Mouse (Mus musculus): ENCODE data around the gene Ascc1. TPM values are rescaled to one million over a fixed set of nuclear protein-coding genes. Genes with fewer than 3 reads are reported as not detected.
"Not testable (repeated sequence)": the region's sequence is repeated elsewhere in the genome, so short reads cannot be mapped to it uniquely, and the experiment has no call there.

The Ascc1 gene
- total RNA-seq, 2 experiments from 2014 or later, result 18.4 to 19.1 TPM

- no peak for DNase-seq (ENCODE audit: low spot score in 2 of 2)
Measured at GRCm38 (mm10) chr10:60109989-60110388, 107.4 kb downstream of the Ascc1 start.

- no peak for DNase-seq (ENCODE audit: low spot score in 2 of 2)
Measured at GRCm38 (mm10) chr10:60110908-60111475, 108.4 kb downstream of the Ascc1 start.

- no peak for DNase-seq (ENCODE audit: low spot score in 2 of 2)
Measured at GRCm38 (mm10) chr10:60113965-60114690, 111.5 kb downstream of the Ascc1 start.

DNA sequence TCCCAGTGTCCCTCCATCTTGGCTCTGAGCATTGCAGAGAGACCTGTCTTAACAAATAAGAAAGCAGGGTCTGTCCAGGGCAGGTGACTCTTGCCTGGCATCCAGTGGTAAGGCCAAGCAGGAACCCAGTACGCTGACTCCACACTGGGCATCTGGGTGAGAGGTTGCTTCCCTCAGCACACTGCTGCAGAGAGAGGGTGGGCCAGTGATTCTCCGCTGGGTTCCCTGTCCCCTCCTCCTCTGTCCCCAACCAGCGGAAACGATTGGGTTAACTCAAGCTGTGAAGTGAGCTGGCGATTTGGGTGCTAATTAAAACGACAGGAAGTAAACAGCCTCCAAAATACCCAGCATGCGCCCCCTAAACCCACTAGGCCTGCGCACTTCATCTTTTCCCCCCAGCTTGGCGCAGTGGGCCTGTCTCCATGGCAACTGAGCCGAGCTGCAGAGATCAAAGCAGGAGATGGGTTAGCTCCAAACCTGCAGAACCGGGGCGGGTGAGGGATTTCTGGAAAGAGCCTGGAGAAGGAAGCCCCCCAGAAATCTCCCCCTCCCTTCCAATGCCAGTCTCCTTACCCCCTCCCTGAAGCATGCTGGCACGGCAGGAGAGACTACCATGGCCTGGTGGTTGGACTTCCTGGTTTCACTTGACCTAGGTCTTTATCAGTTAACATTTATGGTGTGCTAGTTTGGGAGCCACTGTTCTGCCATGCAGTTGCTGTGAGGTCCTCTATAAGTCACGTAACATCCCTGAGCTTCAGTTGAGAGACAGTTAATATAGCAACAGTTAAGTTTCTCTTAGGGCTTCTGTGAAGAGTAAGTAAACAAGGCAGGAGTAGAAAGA lies 113.0 kb downstream of the Ascc1 start:
- DNase-seq (ENCODE audit: low spot score in 2 of 2), result peak; percentile 86 to 95

DNA sequence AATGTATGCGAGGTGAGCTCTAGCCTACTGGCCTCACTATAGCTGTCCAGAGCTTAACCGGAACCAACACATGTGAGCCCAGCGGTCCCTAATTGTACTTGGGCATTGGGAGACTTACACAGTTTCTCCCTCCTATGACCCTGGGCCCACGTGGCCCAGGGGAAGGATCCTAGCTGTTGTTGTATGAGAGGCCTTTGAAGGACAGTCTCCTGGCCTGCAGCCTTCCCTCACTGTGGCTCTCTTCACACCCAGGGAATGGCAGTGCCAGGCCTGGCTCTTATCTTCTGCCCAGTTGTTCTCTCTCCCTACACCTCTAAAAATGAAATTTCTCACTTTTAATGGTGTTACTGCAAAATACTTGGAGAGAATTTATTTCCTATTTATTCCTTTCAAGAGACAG lies 114.4 kb downstream of the Ascc1 start:
- DNase-seq (ENCODE audit: low spot score in 2 of 2), result no peak

DNA sequence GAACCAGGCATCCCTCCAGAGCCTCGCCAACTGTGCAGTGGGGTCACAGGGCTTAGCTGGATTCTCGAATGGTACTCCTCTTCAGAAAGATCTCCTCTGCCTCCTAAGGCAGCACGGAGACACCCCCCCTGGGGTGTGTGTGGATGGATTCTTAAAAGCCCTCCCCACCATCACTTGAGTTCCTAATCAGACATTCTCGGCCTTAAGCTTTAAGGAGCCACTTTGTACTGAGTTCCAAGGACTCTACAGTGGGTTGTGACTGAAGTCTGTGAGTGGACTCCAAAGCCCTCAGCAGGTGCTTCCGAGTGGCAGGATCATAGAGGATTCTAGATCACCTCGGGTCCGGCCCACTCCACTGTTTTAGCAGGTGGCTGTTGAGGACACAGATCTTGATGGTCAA lies 115.9 kb downstream of the Ascc1 start:
- no peak for DNase-seq (ENCODE audit: low spot score in 2 of 2)

DNA sequence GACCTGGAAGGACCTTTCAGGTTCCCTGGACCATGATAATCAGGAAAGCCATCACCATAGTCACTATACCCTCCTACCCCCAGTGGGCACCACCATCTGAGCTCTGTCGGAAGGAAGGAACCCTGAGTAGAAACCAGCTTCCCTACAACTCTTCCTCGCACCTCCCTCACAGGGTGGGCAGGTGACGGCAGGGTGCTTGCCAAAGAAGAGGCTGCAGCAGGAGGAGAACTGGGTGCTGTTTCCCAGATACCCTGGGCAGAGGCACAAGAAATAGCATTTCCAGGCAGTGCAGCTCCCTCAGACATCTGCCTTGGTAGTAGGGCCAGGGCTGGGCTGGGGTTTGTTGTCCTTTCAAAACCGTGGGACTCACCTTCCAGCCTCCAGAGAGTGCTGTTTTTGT lies 118.0 kb downstream of the Ascc1 start:
- DNase-seq (ENCODE audit: low spot score in 2 of 2), result no peak

- DNase-seq (ENCODE audit: low spot score in 2 of 2), result no peak
Measured at GRCm38 (mm10) chr10:60124078-60124477, 121.5 kb downstream of the Ascc1 start.

- no peak for DNase-seq (ENCODE audit: low spot score in 2 of 2)
Measured at GRCm38 (mm10) chr10:60125529-60126327, 123.1 kb downstream of the Ascc1 start.

DNA sequence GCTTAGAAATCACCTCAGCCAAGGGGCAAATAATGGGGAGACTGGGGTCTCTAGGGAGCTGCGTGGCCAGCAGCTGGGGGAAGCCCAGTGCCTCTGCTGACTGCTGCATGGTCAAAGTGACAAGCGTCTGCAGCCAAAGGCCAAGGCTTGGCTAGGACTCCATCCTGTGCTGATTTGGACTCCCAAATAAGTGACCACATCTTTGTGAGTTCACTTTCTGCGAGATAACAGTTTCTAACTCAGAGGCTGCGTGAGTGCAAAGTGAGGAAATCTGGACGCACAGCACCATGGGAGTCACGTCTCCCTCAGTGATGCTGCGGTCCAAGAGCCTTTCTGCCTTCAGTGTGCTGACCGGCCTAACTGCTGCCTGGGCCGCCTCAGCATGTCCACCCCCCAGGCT lies 125.7 kb downstream of the Ascc1 start:
- no peak for DNase-seq (ENCODE audit: low spot score in 2 of 2)

- no peak for DNase-seq (ENCODE audit: low spot score in 2 of 2)
Measured at GRCm38 (mm10) chr10:60130504-60130903, 127.9 kb downstream of the Ascc1 start.

DNA sequence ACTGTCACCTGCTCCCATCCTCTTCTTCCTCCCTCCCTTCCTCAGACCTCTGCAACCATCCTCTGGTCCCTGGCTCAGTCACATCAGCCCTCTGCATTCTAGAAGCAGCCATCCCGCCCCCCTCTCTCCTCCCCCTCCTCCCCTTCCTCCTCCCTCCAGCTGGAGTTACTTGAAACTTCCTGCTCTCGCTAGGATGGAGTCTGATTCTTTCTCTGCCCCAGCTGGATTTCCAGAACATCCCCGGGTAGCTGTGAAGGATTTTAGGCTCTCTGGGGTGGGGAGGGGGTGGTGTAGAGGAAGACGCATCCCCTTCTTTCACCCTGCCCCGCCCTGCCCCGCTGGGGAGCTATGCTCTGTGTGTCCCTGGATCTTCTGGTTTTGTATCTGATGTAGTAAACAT lies 130.9 kb downstream of the Ascc1 start:
- DNase-seq (ENCODE audit: low spot score in 2 of 2), result no peak

GRCm38 (mm10) chr10:60134201-60134600 lies 131.6 kb downstream of the Ascc1 start:
- DNase-seq (ENCODE audit: low spot score in 2 of 2), result no peak

- DNase-seq (ENCODE audit: low spot score in 2 of 2), result not testable (repeated sequence)
Measured at GRCm38 (mm10) chr10:60136010-60136409, 133.4 kb downstream of the Ascc1 start.

GRCm38 (mm10) chr10:60136935-60137334 lies 134.3 kb downstream of the Ascc1 start:
- DNase-seq (ENCODE audit: low spot score in 2 of 2), result no peak

DNA sequence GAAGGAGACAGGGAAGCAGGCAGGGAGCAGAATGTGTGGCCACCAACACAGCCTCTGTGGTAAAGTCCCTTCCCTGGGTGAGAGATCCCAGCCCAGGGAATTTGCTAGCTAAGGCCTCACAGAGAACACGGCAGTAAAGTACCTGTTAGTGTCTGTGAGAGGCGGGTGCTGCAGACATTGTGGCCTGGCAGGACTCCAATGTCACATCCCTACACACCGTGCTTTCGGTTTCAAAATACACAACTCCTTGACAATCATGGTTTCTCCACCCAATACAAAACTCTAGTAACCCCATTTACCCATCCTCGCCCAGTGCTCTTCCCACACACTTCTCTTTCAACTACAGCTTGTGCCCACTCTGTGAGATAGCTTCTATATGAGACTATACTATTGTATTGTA lies 136.1 kb downstream of the Ascc1 start:
- DNase-seq (ENCODE audit: low spot score in 2 of 2), result no peak

GRCm38 (mm10) chr10:60140751-60141150 lies 138.1 kb downstream of the Ascc1 start:
- DNase-seq (ENCODE audit: low spot score in 2 of 2), result no peak

- no peak for DNase-seq (ENCODE audit: low spot score in 2 of 2)
Measured at GRCm38 (mm10) chr10:60141656-60142160, 139.1 kb downstream of the Ascc1 start.

- DNase-seq (ENCODE audit: low spot score in 2 of 2), result not testable (repeated sequence)
Measured at GRCm38 (mm10) chr10:60147510-60148047, 145.0 kb downstream of the Ascc1 start.

- peak; percentile 67 to 76 for DNase-seq (ENCODE audit: low spot score in 2 of 2)
Measured at GRCm38 (mm10) chr10:60148087-60148486, 145.5 kb downstream of the Ascc1 start.

Data from layer of hippocampus, postnatal 14 days (tissue).